Mouse (Mus musculus) lung, adult 2 months (tissue): ENCODE measurements around the gene Hist1h4i.

Experiments used
- CTCF ChIP-seq: fragments of 200-500 bp; IDR thresholded peaks from 2 replicates; pipeline ENCODE4 v1.5.1; 2011; ENCODE audit warnings: mild to moderate bottlenecking, low read length, control low read depth; ENCODE audit not compliant: insufficient read depth
- POLR2A ChIP-seq: fragments of 200-500 bp; IDR thresholded peaks from 2 replicates; pipeline ENCODE4 v1.6.1; 2011; ENCODE audit warnings: low read depth, mild to moderate bottlenecking, control low read depth, low read length, borderline replicate concordance; ENCODE audit errors: extremely low read depth

DNA sequence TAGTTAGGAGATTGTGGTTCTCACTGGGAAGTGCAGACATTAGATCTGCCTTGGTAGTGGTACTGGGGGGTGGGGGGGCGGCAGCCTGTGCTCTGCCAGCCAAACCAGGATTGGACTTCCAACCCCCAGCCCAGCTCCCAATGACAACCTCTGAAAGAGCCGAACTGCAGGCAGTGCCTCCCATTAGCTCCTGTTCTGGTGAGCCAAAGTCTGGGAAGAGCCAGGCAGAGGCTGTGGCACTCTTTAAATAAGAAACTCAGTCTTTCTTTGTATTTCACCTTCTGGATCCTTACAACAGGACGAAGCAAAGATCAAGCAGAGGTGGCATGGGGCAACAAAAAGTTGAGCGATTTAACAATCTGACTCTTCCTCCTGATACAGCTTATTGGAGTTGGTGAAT, 42.0 kb downstream of the Hist1h4i start:
- TF ChIP-seq POLR2A (no peak), CTCF (no peak)
